Mouse (Mus musculus) C2C12 (cell line): ENCODE data around the gene Upk1b. TPM values are rescaled to one million over a fixed set of nuclear protein-coding genes. Genes with fewer than 3 reads are reported as not detected.
"Not testable (repeated sequence)": the region's sequence is repeated elsewhere in the genome, so short reads cannot be mapped to it uniquely, and the experiment has no call there.

Experiments used
- H3K27me3 ChIP-seq: one replicate; pipeline ENCODE4 v1.6.1; 2011; ENCODE audit not compliant: control insufficient read depth, insufficient read depth, insufficient read length
- H3K36me3 ChIP-seq: one replicate; pipeline ENCODE4 v1.6.1; 2011; ENCODE audit not compliant: control insufficient read depth, insufficient read depth
- H3K4me3 ChIP-seq: one replicate; pipeline ENCODE4 v1.5.1; 2011; ENCODE audit warnings: mild to moderate bottlenecking, control low read depth; ENCODE audit not compliant: poor library complexity, insufficient read depth, severe bottlenecking
- H3K79me2 ChIP-seq: one replicate; pipeline ENCODE4 v1.6.1; 2011; ENCODE audit not compliant: control insufficient read depth, insufficient read depth
- H3K79me3 ChIP-seq: one replicate; pipeline ENCODE4 v1.6.1; 2011; ENCODE audit warnings: low read depth, control low read depth
- H3ac ChIP-seq: one replicate; pipeline ENCODE3; 2011; ENCODE audit warnings: low read depth; ENCODE audit not compliant: control insufficient read depth, insufficient read length
- CEBPB ChIP-seq: IDR thresholded peaks from one replicate; pipeline ENCODE4 v1.6.1; 2011; ENCODE audit warnings: low read depth, mild to moderate bottlenecking, control low read depth, moderate library complexity
- CTCF ChIP-seq: IDR thresholded peaks from one replicate; pipeline ENCODE4 v1.5.1; 2011; ENCODE audit not compliant: control insufficient read depth, insufficient read depth, insufficient read length
- FOSL1 ChIP-seq: IDR thresholded peaks from one replicate; pipeline ENCODE4 v1.8.0; 2011; ENCODE audit warnings: mild to moderate bottlenecking, low read length; ENCODE audit not compliant: poor library complexity, insufficient read depth, severe bottlenecking
- MAX ChIP-seq: IDR thresholded peaks from one replicate; pipeline ENCODE4 v1.6.1; 2011; ENCODE audit warnings: mild to moderate bottlenecking, control low read depth
- MYOD1 ChIP-seq: IDR thresholded peaks from one replicate; pipeline ENCODE4 v1.6.1; 2011; ENCODE audit warnings: low read depth; ENCODE audit not compliant: control insufficient read depth, insufficient read length
- MYOG ChIP-seq: IDR thresholded peaks from one replicate; pipeline ENCODE4 v1.6.1; 2011; ENCODE audit not compliant: control insufficient read depth, insufficient read length; ENCODE audit errors: extremely low read depth
- USF1 ChIP-seq: IDR thresholded peaks from one replicate; pipeline ENCODE4 v1.6.1; 2011; ENCODE audit warnings: low read depth, mild to moderate bottlenecking, control low read depth, moderate library complexity
- long read RNA-seq, 2 experiments: library from polyadenylated mRNA; unstranded; transcript quantifications; one replicate each; pipeline ENCODE4 v2.0.0; 2019 to 2020
- polyA plus RNA-seq: library from polyadenylated mRNA; unstranded; fragments of >200 nt; fragmentation: generic; extraction: Trizol; gene quantifications from one replicate; pipeline ENCODE4 v1.2.1, GENCODE M21; 2012; ENCODE audit warnings: missing spikeins

The Upk1b gene
- 0.04 TPM for polyA plus RNA-seq
- long read RNA-seq, experiment 1, result 0 reads
- long read RNA-seq, experiment 2, result 0 reads

DNA sequence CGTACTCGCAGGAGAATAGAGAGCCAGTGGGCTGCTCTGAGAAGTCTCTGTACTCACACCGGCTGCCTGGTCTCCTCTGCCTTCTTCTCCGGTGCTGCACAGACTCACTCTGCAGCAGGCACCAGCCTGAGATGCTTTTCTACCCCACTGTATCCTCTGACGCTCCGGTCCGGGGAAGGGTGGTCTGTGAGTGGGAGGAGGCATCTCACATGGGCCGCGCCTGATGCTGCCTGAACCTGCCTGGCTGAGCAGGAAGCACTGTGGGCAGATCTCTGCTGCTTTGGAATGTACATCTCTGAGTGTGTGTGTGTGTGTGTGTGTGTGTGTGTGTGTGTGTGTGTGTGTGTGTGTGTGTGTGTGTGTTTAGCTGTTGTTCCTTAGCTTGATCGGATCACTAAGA lies at the start of gene Upk1b:
Gene Upk1b, minus strand, starts transcription at position 238 of the 400 bp plus-strand sequence.
- H3ac ChIP-seq, result no peak within 1 kb of the TSS
- H3K27me3 ChIP-seq, result no peaks in the 10 kb centered on the region
- no peaks in the 10 kb centered on the region for H3K79me3 ChIP-seq
- H3K79me2 ChIP-seq, result no peaks in the 10 kb centered on the region
- H3K4me3 ChIP-seq, result no peak within 1 kb of the TSS
- no peaks in the 10 kb centered on the region for H3K36me3 ChIP-seq
- TF ChIP-seq FOSL1 (no peak), MYOD1 (no peak), CTCF (no peak), MAX (no peak), USF1 (no peak), MYOG (no peak), CEBPB (no peak)

DNA sequence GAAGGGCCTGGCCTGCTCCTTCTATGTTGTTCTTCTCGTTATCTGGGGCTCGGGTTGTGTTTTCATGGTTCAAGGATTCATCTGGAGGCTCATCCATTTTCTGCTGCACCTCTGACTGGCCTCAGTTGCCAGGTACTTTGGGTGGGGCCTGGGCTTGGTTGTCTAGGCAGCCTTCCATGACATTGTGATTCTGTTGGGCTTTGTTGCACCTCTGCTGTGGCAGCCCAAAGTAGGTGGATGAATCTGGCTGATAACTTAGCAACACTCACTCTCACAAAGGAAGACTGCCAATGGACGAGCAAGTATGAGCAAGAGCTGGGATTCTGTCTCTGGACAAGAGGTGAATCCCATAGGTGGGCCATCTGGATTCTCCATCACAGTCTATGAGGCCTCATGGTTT lies 28.5 kb upstream of the Upk1b start, which contains the start of gene 4930435E12Rik:
Gene 4930435E12Rik, minus strand, starts transcription at position 101 of the 400 bp plus-strand sequence.
- TF ChIP-seq MAX (no peak), FOSL1 (no peak), MYOD1 (no peak), MYOG (no peak), CEBPB (no peak), CTCF (no peak), USF1 (no peak)
- Histone ChIP-seq H3K27me3 (no peaks in the 10 kb centered on the region), H3K79me3 (no peaks in the 10 kb centered on the region), H3K4me3 (no peak within 1 kb of the TSS), H3K79me2 (no peaks in the 10 kb centered on the region), H3ac (no peak within 1 kb of the TSS), H3K36me3 (no peaks in the 10 kb centered on the region)

DNA sequence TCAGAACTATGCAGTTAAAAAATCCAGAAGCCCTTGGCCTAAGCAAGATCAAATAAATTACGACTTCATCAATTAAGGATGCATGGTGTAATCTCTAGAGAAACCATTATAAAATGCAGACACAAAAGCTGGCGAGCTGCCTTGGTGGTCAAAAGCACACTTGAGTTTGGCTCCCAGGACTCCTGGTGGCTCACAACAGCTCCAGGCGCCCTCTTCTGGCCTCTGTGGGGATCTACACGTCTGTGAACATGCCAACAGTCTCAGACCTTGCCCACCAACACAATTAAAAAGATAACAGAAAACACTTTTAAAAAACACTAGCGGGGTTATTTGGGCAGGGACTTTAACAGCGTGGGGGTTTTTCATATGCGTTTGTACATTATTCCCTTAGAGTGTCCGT lies 12.4 kb upstream of the Upk1b start:
- TF ChIP-seq USF1 (no peak), MYOD1 (no peak), CEBPB (no peak), CTCF (peak; percentile 61)
- Histone ChIP-seq H3K27me3 (no peaks in the 10 kb centered on the region), H3ac (no peak overlapping the region), H3K79me2 (no peaks in the 10 kb centered on the region), H3K36me3 (no peaks in the 10 kb centered on the region), H3K79me3 (no peaks in the 10 kb centered on the region), H3K4me3 (no peak overlapping the region)

DNA sequence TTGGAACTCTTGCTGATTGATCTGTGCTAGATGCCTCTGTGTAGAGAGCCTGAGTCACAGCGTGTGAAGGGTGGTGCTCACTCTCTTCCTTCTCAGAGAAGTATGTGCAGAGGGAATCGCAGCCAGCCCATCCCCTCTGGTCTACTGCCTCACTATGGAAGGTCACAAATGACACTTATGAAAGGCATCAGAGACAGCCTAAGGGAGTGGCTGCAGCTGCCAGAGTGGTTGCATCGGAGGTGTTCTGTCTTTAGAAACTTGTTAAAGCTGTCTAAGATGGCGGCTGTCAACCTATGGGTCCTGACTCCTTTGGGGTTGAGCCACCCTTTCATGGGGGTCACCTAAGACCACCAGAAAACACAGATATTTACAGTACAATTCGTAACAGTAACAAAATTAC lies 10.1 kb upstream of the Upk1b start:
- no peaks in the 10 kb centered on the region for H3K36me3 ChIP-seq
- H3ac ChIP-seq, result no peak overlapping the region
- H3K79me2 ChIP-seq, result no peaks in the 10 kb centered on the region
- H3K27me3 ChIP-seq, result no peaks in the 10 kb centered on the region
- TF ChIP-seq USF1, result no peak
- no peak for TF ChIP-seq MAX
- TF ChIP-seq MYOG, result no peak
- TF ChIP-seq FOSL1, result no peak
- no peak for TF ChIP-seq CTCF
- TF ChIP-seq CEBPB, result no peak
- TF ChIP-seq MYOD1, result no peak
- H3K4me3 ChIP-seq, result no peak overlapping the region
- no peaks in the 10 kb centered on the region for H3K79me3 ChIP-seq

DNA sequence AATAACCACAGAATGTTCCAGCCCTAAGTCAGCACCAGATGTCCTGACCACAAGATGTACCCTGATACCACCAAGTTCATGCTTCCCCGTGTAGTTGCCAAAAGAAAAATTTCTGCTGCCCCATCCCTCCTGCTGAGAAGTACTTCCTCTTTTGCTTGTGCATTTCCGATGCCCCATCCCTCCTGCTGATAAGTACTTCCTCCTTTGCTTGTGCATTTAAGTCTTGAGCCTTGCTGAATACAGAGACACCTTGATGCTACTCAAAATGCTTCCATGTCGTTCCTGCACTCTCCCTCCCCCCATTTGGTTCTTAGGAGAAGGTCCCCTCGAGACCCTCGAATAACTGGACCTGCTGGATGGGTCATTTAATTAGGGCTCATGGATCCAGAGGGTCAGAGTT lies 7.7 kb upstream of the Upk1b start:
- H3K79me3 ChIP-seq, H3ac ChIP-seq, H3K79me2 ChIP-seq, H3K4me3 ChIP-seq, H3K27me3 ChIP-seq, H3K36me3 ChIP-seq: not testable (repeated sequence)

DNA sequence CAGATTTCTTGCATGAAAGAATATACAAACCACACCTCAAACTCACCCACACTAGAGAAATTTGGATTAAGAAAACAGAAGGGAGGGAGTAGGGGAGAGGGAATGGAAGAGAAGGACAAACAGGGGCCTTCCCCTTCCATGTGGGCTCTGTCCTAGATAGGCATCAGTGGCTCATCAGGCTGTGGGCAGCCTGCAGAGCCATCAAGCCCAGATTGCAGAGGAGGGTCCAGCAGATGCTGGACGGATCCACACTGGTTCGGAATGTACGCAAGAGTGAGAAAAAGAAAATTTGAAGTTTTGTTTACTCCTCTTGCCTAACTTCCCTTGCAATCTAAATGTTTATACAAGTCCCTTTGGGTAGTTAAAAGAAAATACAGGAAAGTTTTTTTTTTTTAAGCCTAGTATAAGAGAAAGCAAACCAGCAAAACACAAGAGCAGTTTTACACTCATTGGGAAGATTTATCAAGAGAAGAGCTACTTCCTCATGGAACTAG lies 1.1 kb downstream of the Upk1b start:
- Histone ChIP-seq H3K27me3 (no peaks in the 10 kb centered on the region), H3K36me3 (no peaks in the 10 kb centered on the region), H3ac (no peak overlapping the region), H3K4me3 (no peak overlapping the region), H3K79me2 (no peaks in the 10 kb centered on the region), H3K79me3 (no peaks in the 10 kb centered on the region)
- TF ChIP-seq MYOD1 (no peak), USF1 (no peak), CTCF (no peak), FOSL1 (no peak), CEBPB (no peak), MAX (no peak), MYOG (no peak)
